Comparison of ENCODE assay signal across 30 mouse cellular contexts in the genomic region with DNA sequence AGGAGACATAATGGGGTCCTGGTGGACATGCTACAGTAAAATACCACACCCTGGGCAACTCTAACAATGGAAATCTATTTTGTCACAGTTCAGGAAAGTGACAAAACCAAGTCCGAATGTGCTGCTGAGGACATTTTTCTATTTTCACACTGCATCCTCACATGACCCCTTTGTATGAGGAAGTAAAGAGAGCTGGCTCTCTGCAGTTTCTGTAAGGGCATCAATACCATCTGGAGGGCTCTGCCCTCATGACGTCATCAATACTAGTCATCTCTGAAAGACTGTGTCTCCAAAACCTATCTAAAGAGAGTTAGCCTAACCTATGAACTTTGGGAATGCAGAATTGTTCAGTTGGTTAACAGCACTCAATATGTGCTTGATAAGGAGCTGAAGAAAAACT. TPM values are rescaled to one million over a fixed set of nuclear protein-coding genes. Genes with fewer than 3 reads are reported as not detected.
DNase-seq lines count a peak whose midpoint lies in the region; ATAC-seq lines count a peak whose summit lies in the region.
"Had no signal": no experiment of that assay in that cellular context is flagged by ENCODE, and none has a peak within 500 bp of the region (broad histone marks: within the 10 kb centered on the region; RNA-seq: fewer than 3 reads in every experiment).

No protein-coding gene starts in this region.

- no peak for ATAC-seq in hindbrain, embryonic 12.5 days (ENCODE audit: low FRiP score)
- ATAC-seq in hematopoietic stem cell, adult 5-6 weeks (replicated peaks in 1 of 2; ENCODE audit: insufficient read depth in 1 of 2, low FRiP score in 2 of 2, low TSS enrichment in 1 of 2, low read depth in 1 of 2, poor library complexity in 2 of 2, severe bottlenecking in 2 of 2): peak; percentile 40 to 72; a peak in 2 of 4 replicates
- ATAC-seq: forebrain, postnatal 0 days; midbrain, embryonic 13.5 days had no signal

- peaks cover 8% of the 10 kb centered on the region; the same call in 1 of the 2 replicates for H3K4me1 ChIP-seq in hindbrain, embryonic 10.5 days (replicated peaks)
- H3K4me1 ChIP-seq in hindbrain, embryonic 12.5 days: peaks cover 10% of the 10 kb centered on the region
- H3K4me1 ChIP-seq: liver, embryonic 15.5 days had no signal

- WGBS in hindbrain, embryonic 10.5 days: 86% methylated on average over 2 of the region's 2 CpGs
- 88% methylated on average over 2 of the region's 2 CpGs for WGBS in hindbrain, embryonic 12.5 days

- H3K9me3 ChIP-seq in hindbrain, embryonic 10.5 days: no peaks in the 10 kb centered on the region
- no peaks in the 10 kb centered on the region for H3K9me3 ChIP-seq in hindbrain, embryonic 12.5 days (replicated peaks)
- H3K9me3 ChIP-seq: embryonic facial prominence, embryonic 10.5 days; embryonic facial prominence, embryonic 15.5 days; forebrain, embryonic 12.5 days; hindbrain, embryonic 13.5 days; limb, embryonic 12.5 days; liver, embryonic 15.5 days; midbrain, embryonic 13.5 days; neural tube, embryonic 15.5 days had no signal

- peaks cover 21% of the 10 kb centered on the region for H3K36me3 ChIP-seq in hindbrain, embryonic 10.5 days
- H3K36me3 ChIP-seq in hindbrain, embryonic 12.5 days: peaks cover 8% of the 10 kb centered on the region; the same call in 1 of the 2 replicates
- H3K36me3 ChIP-seq: embryonic facial prominence, embryonic 15.5 days; liver, embryonic 15.5 days had no signal

- peak; percentile 1 for DNase-seq in hindbrain, embryonic 10.5 days (ENCODE audit: low spot score)
- peak; percentile 6 to 18 for DNase-seq in monocyte, adult 2 months (ENCODE audit: low read depth in 1 of 2, low spot score in 2 of 2)
- DNase-seq in lung, postnatal 4 days: no peak
- DNase-seq in kidney, adult 11 months: no peak
- DNase-seq in left cerebral cortex, adult 8-10 months (ENCODE audit: low spot score in 2 of 2): no peak
- DNase-seq: adrenal gland, postnatal 25 days; cerebellum, adult 2 months; cerebellum, postnatal 14 days; forebrain, postnatal 0 days; gastrocnemius, postnatal 25 days; heart, adult 2 months; heart, postnatal 14 days; kidney, postnatal 36 days; lung, embryonic 14.5 days; lung, postnatal 14 days; right cerebral cortex, postnatal 25 days; thymus, adult 18-20 months; thymus, postnatal 25 days had no signal

- H3K27me3 ChIP-seq in hindbrain, embryonic 10.5 days (ENCODE audit: insufficient read depth, poor library complexity, severe bottlenecking): no peaks in the 10 kb centered on the region
- H3K27me3 ChIP-seq in hindbrain, embryonic 12.5 days: no peaks in the 10 kb centered on the region
- H3K27me3 ChIP-seq: embryonic facial prominence, embryonic 15.5 days; forebrain, embryonic 12.5 days; hindbrain, embryonic 13.5 days; limb, embryonic 12.5 days; liver, embryonic 15.5 days; midbrain, embryonic 13.5 days; neural tube, embryonic 15.5 days had no signal

- no peak overlapping the region for H3K9ac ChIP-seq in hindbrain, embryonic 12.5 days
- H3K9ac ChIP-seq: embryonic facial prominence, embryonic 15.5 days; forebrain, embryonic 12.5 days; forebrain, postnatal 0 days; hindbrain, embryonic 13.5 days; limb, embryonic 12.5 days; liver, embryonic 15.5 days; lung, embryonic 14.5 days; midbrain, embryonic 13.5 days; neural tube, embryonic 15.5 days had no signal

- no peak overlapping the region for H3K4me3 ChIP-seq in hindbrain, embryonic 10.5 days
- no peak overlapping the region for H3K4me3 ChIP-seq in hindbrain, embryonic 12.5 days
- H3K4me3 ChIP-seq: embryonic facial prominence, embryonic 10.5 days; embryonic facial prominence, embryonic 15.5 days; forebrain, embryonic 12.5 days; heart, adult 2 months; hindbrain, embryonic 13.5 days; layer of hippocampus, adult 2 months; limb, embryonic 12.5 days; liver, embryonic 15.5 days; midbrain, embryonic 13.5 days; neural tube, embryonic 15.5 days had no signal

- no peak overlapping the region for H3K27ac ChIP-seq in hindbrain, embryonic 10.5 days
- no peak overlapping the region for H3K27ac ChIP-seq in hindbrain, embryonic 12.5 days
- H3K27ac ChIP-seq: embryonic facial prominence, embryonic 10.5 days; embryonic facial prominence, embryonic 15.5 days; forebrain, embryonic 12.5 days; heart, adult 2 months; hindbrain, embryonic 13.5 days; layer of hippocampus, adult 2 months; limb, embryonic 12.5 days; liver, embryonic 15.5 days; midbrain, embryonic 13.5 days; neural tube, embryonic 15.5 days; stomach, postnatal 0 days had no signal

- no peak overlapping the region for H3K4me2 ChIP-seq in hindbrain, embryonic 12.5 days (replicated peaks)
- H3K4me2 ChIP-seq: embryonic facial prominence, embryonic 15.5 days; forebrain, embryonic 12.5 days; hindbrain, embryonic 13.5 days; limb, embryonic 12.5 days; liver, embryonic 15.5 days; lung, embryonic 14.5 days; midbrain, embryonic 13.5 days; neural tube, embryonic 15.5 days had no signal

RNA-seq across cellular contexts. Expression of gene App, which starts 59.6 kb away (rescaled TPM):
- polyA plus RNA-seq in hindbrain, embryonic 10.5 days (2016; fragmentation: Nextera tagmentation; extraction: Ambion mirVana): 125 and 161 TPM in 2 replicates
- polyA plus RNA-seq in hindbrain, embryonic 12.5 days (2016; fragmentation: Nextera tagmentation; extraction: Ambion mirVana): 313 and 317 TPM in 2 replicates
- 34.1 and 53.7 TPM in 2 replicates for total RNA-seq in hematopoietic stem cell, adult 5-6 weeks (2017)
- 1,000 to 10,000 TPM; 1,370 to 1,422 (median 1,398) TPM for total RNA-seq in left cerebral cortex, adult 8-10 months (2022)

Comparison
In these comparisons a context has a peak if more than half of its experiments do, and no peak if none do; other contexts are left out.
1. DNase-seq: peak in hindbrain, embryonic 10.5 days (single experiment) and monocyte, adult 2 months (2 of 2); none in lung, postnatal 4 days (0 of 2), kidney, adult 11 months (single experiment) and left cerebral cortex, adult 8-10 months (0 of 2).
2. RNA of gene App, which starts 59.6 kb away (total RNA-seq): 1,370 to 1,422 TPM in left cerebral cortex, adult 8-10 months; 34.1 to 53.7 TPM in hematopoietic stem cell, adult 5-6 weeks; every median in the first group is over 10 times any median in the second.